Mouse (Mus musculus) heart, postnatal 14 days (tissue): ENCODE measurements at regions not wholly inside any gene's neighbourhood (a gene's known extent, or its start where the extent isn't known, plus 50 kb on each side); places are given as distances from the start of the nearest gene placed in this dataset.

ENCODE experiments used
- DNase-seq, 2 experiments: peaks; one replicate each; pipeline ENCODE4 v3.0.0; 2021 to 2022
- intact Hi-C: fragments of 180-260 bp; cut with DNase I; formaldehyde crosslinking; loops from one replicate; pipeline ENCODE4 v1.15.1; 2025

GRCm38 (mm10) chr10:66896698-66897622 is 199.0 kb upstream of the Jmjd1c start:
- intact Hi-C loops = no loop called here
- no peak for DNase-seq

- no peak for DNase-seq
- intact Hi-C loops = loop anchor here (10.0 kb wide), 2 partner anchors 355 to 635 kb away; partner anchors contain the start of gene Egr2
Observed at GRCm38 (mm10) chr10:66899724-66900123, 196.2 kb upstream of the Jmjd1c start.

GRCm38 (mm10) chr10:66900781-66901180 is 195.1 kb upstream of the Jmjd1c start:
- intact Hi-C loops = loop anchor here (10.0 kb wide), 2 partner anchors 354 to 634 kb away; partner anchors contain the start of gene Egr2
- DNase-seq = no peak

GRCm38 (mm10) chr10:66901873-66902272 is 194.1 kb upstream of the Jmjd1c start:
- intact Hi-C loops = loop anchor here (10.0 kb wide), 2 partner anchors 353 to 633 kb away; partner anchors contain the start of gene Egr2
- DNase-seq = no peak

- DNase-seq = no peak
- intact Hi-C loops = loop anchor here (5.0 to 10.0 kb wide), 4 partner anchors 52 to 630 kb away; partner anchors contain the start of gene Egr2
Observed at GRCm38 (mm10) chr10:66904552-66905367, 191.2 kb upstream of the Jmjd1c start.

GRCm38 (mm10) chr10:66907842-66908241 is 188.1 kb upstream of the Jmjd1c start:
- no peak for DNase-seq
- intact Hi-C loops = loop anchor here (2.0 to 10.0 kb wide), 6 partner anchors 56 to 627 kb away; partner anchors contain the start of gene Egr2

GRCm38 (mm10) chr10:66909204-66909889 is 186.6 kb upstream of the Jmjd1c start:
- DNase-seq = peak; percentile 63 to 79
- intact Hi-C loops = loop anchor here (2.0 to 10.0 kb wide), 6 partner anchors 57 to 625 kb away; partner anchors contain the start of gene Egr2

- intact Hi-C loops = loop anchor here (2.0 to 10.0 kb wide), 8 partner anchors 58 to 625 kb away; partner anchors contain the start of genes Egr2, Jmjd1c and Reep3
- peak in 1 of 2 experiments; percentile 49 for DNase-seq
Observed at GRCm38 (mm10) chr10:66909905-66910681, 185.8 kb upstream of the Jmjd1c start.

- DNase-seq = peak; percentile 58 to 60
- intact Hi-C loops = loop anchor here (1.0 to 2.0 kb wide), 3 partner anchors 92 to 217 kb away; partner anchors contain the start of genes Jmjd1c and Reep3
Observed at GRCm38 (mm10) chr10:66911261-66911911, 184.5 kb upstream of the Jmjd1c start.

GRCm38 (mm10) chr10:66912440-66912839 is 183.5 kb upstream of the Jmjd1c start:
- no peak for DNase-seq
- intact Hi-C loops = no loop called here

- DNase-seq = no peak
- intact Hi-C loops = no loop called here
Observed at GRCm38 (mm10) chr10:66913187-66913586, 182.7 kb upstream of the Jmjd1c start.

- peak in 1 of 2 experiments; percentile 44 for DNase-seq
- intact Hi-C loops = no loop called here
Observed at GRCm38 (mm10) chr10:66913627-66914026, 182.3 kb upstream of the Jmjd1c start.

- intact Hi-C loops = no loop called here
- DNase-seq = no peak
Observed at GRCm38 (mm10) chr10:66914288-66914975, 181.5 kb upstream of the Jmjd1c start.

- intact Hi-C loops = no loop called here
- no peak for DNase-seq
Observed at GRCm38 (mm10) chr10:66915801-66916200, 180.1 kb upstream of the Jmjd1c start.

GRCm38 (mm10) chr10:66917725-66918124 is 178.2 kb upstream of the Jmjd1c start:
- intact Hi-C loops = no loop called here

GRCm38 (mm10) chr10:66918713-66919112 is 177.2 kb upstream of the Jmjd1c start:
- no peak for DNase-seq
- intact Hi-C loops = no loop called here

More at GRCm38 (mm10) chr10:66917725-66918124, 178.2 kb upstream of the Jmjd1c start:
- no peak for DNase-seq

GRCm38 (mm10) chr10:66919953-66920760 is 175.8 kb upstream of the Jmjd1c start:
- intact Hi-C loops = no loop called here
- DNase-seq = peak; percentile 81 to 87
